In genomic region chr8:28580821-28581220, GRCm38 (mm10) we compare ENCODE assay signal across 14 mouse cellular contexts.
"Had no signal": no experiment of that assay in that cellular context is flagged by ENCODE, and none has a peak within 500 bp of the region (broad histone marks: within the 10 kb centered on the region; RNA-seq: fewer than 3 reads in every experiment).

No protein-coding gene starts in this region.

- DNase-seq: kidney, postnatal 10 days; kidney, postnatal 36 days; layer of hippocampus, postnatal 36 days; liver; lung, adult 18-20 months; lung, postnatal 10 days; lung, postnatal 36 days; retina, postnatal 1 day; right cerebral cortex, postnatal 25 days; spleen, adult 18-20 months; thymus, postnatal 25 days had no signal

- ATAC-seq: liver, embryonic 12.5 days; midbrain, embryonic 13.5 days; midbrain, embryonic 16.5 days had no signal
